Mouse (Mus musculus): ENCODE results near the gene Adam6b. TPM values are rescaled to one million over a fixed set of nuclear protein-coding genes. Genes with fewer than 3 reads are reported as not detected.
A peak's percentile ranks its signal among the peaks of the same experiment; 100 is the strongest.
"Not testable (repeated sequence)": the region's sequence is repeated elsewhere in the genome, so short reads cannot be mapped to it uniquely, and the experiment has no call there.

Gene Adam6b
- total RNA-seq (2021), result not detected

DNA sequence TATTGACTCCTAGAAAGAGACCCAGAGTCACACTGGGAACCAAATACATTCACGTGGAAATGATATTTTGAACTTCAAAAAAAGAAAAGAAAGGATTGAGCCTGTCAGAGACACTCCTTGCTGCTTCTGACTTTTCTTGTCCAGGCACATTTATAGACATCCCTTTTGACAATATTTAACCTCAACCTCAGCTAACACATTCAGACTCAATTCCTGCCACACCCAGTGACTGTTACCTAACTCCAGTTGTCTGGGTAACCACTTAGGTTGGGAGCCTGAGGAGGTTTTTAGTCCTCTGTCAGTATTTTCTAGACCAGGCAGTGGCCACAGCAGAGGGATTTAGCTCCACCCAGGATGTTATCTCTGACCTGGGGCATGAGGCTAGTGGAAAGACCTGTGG, at the start of gene Adam6b:
Gene Adam6b, plus strand, starts transcription at position 301 of the 400 bp plus-strand sequence.
- not testable (repeated sequence) for DNase-seq

DNA sequence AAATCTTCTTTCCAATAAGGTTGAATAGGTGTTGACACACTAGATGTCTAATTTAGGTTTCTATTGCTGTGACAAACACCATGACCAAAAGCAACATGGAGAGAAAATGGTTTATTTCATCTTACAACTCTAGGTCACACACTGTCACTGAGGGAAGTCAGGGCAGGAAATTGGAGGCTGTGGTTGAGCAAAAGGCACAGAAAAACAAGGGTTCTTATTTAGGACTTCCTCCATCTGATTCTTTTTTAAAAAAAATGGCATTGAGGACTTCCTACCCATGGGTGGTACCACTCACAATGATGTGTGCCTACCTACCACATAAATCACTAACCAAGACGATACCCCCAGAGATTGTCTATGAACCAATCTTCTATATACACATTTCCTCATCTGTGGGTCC, 43.2 kb upstream of the Adam6b start:
- DNase-seq, result no peak

DNA sequence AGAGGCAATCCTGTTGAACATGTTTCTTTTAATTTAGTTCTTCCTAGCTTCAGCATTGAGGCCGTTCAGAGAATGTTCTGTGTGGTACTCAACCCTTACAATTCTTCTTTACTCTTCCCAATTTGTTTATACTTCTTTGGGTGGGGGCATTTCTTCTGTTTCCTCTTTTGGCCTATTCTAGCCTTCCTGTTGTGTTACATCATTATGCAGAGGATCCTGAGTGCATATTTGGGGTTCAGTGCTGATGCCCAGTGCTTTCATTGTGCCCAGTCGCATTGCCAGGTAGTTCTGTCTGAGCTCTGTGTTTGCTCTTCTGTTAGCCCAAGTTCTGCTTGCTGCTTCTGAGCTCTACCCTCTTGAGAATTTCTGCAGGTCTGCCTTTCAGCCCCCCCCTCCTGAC, 13.1 kb upstream of the Adam6b start:
- no peak for DNase-seq

DNA sequence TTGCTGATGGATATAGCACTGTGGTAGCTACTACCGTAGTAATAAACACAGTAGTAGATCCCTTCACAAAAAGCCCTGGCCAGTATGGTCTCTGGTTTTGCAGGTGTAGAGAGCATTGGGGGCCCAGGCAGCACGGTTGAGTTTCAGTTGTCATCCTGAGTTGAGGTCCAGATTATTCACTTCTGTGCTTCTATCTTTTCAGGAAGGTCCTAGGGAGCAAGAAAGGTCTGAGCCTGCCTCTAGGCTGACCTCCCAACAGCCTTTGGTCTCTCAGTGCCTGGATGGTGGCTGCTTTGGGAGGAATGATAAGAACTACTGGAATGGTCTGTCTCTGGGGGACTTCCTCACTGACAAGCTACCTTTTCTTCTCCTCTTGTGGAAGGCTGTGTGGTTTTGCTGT, 7.2 kb upstream of the Adam6b start:
- DNase-seq, result no peak

DNA sequence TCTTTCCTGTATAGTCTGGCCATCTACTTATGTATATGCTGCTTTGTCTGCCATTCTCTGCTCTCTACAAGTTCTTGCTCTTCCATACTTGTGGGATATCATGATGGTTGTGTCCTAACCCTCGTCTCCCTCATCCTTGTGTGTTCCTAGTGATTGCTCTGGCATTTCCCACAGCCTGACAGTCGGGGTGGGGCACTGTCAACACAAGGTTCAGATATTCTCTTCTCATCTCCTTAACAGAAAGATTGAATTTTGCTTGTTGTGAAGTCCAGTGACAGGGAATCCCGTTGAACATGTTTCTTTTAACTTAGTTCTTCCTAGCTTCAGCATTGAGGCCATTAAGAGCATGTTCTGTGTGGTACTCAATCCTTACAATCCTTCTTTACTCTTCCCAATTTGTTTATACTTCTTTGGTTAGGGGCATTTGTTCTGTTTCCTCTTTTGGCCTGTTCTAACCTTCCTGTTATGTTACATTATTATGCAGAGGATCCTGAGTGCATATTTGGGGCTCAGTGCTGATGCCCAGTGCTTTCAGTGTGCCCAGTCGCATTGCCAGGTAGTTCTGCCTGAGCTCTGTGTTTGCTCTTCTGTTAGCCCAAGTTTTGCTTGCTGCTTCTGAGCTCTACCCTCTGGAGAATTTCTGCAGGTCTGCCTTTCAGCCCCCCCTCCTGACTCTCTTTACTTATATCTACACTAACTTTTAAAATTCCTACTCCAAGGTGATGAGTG, 6.5 kb upstream of the Adam6b start:
- no peak for DNase-seq

DNA sequence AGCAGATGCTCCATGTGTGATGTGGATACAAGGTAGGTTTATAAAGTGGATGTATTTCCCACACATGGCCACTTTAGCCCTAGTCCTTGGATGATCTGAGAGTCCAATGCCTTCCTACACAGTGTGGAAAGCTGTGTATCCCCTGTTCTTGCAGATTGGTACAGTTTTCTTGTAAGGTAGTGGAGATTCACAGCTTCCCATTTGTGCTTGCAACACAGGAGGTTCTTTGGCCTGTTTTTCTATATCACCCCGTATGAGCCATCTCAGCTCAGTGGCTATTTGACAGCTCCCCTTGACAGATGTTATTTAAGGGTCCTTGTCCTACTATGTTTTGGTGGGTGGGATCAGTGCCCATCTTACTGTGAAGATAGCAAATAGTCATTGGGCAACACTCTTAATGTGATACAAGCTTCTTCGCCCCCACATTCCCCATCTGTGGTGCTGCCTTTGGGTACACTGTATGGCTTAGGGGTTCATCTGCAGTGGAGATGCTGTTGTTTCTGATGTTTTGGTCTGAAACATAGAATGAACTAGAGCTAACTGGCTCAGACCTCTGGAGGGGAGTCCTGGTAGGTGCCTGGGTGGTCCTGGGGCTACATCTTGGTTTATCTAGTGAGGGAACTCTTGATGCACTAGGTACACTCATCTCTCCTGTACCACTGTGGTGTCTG, 5.7 kb upstream of the Adam6b start:
- DNase-seq, result no peak

DNA sequence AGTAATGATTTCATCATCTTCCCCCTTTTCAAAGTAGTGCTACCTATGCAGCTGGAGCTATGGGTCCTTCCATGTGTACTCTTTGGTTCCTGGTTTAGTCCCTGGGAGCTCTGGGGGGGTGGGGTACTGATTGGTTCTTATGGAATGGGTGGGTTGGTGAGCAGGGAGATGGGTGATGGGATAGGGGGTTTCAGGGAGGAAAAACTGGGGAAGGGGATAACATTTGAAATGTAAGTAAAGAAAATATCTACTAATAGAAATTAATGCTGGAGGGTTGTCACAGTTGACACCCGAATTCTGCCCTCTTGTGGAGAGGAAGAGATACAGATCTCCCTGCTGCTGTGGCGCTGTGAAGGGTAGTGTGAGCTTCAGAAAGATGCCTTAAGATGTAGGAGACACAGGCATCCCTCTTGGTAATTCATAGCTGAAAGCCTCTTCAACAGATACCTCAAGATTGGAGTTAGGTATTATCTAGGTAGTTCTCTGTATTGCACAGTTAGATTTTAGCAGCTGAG, 4.3 kb upstream of the Adam6b start:
- no peak for DNase-seq

DNA sequence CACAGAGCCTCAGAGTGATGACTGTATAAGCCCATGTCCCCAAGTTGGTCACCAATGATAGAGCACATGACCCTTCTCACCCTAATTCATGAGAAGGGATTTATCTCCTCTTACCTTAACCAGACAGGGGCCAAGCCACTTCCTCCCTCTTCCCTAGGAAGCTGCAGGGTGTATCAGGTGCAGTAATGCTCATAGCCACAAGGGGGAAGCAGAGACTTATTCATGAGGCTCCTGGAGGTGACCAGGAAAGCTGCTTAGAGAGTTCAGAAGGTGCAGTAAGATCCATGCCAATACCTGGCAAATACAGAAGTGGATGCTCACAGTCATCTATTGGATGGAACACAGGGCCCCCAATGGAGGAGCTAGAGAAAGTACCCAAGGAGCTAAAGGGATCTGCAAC, 1.6 kb upstream of the Adam6b start:
- DNase-seq, result peak; percentile 69

DNA sequence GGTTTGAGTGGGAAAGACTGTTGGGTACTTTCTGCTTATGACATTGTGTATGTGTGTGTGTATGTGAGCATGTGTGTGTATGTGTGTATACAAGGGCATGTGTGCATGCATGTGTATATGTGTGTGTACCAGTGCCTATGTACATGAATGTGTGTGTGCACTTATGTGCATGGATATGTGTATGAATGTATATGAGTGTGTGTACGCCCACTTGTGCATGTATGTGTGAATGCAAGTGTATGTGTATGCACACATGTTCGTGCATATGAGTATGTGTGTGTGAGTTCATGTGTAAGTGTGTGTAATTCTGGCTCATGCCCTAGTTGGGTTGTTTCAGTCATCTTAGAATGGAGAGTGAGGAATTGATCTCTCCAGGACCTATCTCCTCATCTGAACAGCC, 36.6 kb downstream of the Adam6b start:
- no peak for DNase-seq

Other genes with a start within 250 kb of the Adam6b start
- gene Adam6a, start 54.4 kb downstream of the Adam6b start, total RNA-seq (2021), result not detected